Mouse (Mus musculus) erythroblast, embryonic 14.5 days (primary cell): Measurements from ENCODE around the gene Kbtbd6.

Experiments used
- GATA1 ChIP-seq: IDR thresholded peaks from 2 replicates; pipeline ENCODE4 v1.6.1; 2012; ENCODE audit warnings: low read length, inconsistent platforms, mixed read lengths
- TAL1 ChIP-seq: IDR thresholded peaks from 3 replicates; pipeline ENCODE4 v1.6.1; 2012; ENCODE audit warnings: low read length, inconsistent platforms, mixed read lengths

- no peak for TF ChIP-seq TAL1
- TF ChIP-seq GATA1 = no peak
These were observed 9.4 kb downstream of the Kbtbd6 start for GRCm38 (mm10) chr14:79460988-79461387.
